Mouse (Mus musculus) liver, embryonic 14.5 days (tissue): ENCODE measurements around the gene Wnt16. TPM values are rescaled to one million over a fixed set of nuclear protein-coding genes. Genes with fewer than 3 reads are reported as not detected.

Source experiments
- ATAC-seq: fragments of 200-750 bp; cut with Nextera tagmentation; 2 replicates; pipeline ENCODE4 v1.8.0; 2017; ENCODE audit warnings: moderate number of reproducible peaks, mild to moderate bottlenecking, moderate library complexity; ENCODE audit not compliant: insufficient read depth
- DNase-seq, 3 experiments: peaks; one replicate each; pipeline ENCODE4 v3.0.0-alpha.2; 2012 to 2013; ENCODE audit warnings: low read depth in 3 of 3, low spot score in 3 of 3
- H3K27ac ChIP-seq: fragments of 300-500 bp; sonication (generic); 2 replicates; pipeline ENCODE4 v1.5.1; 2014; ENCODE audit warnings: moderate library complexity, mild to moderate bottlenecking, control low read depth, inconsistent platforms
- H3K27me3 ChIP-seq: fragments of 300-500 bp; sonication (generic); 2 replicates; pipeline ENCODE4 v1.6.1; 2014; ENCODE audit warnings: mild to moderate bottlenecking, low read length, moderate library complexity; ENCODE audit not compliant: control insufficient read depth, insufficient read depth
- H3K36me3 ChIP-seq: fragments of 300-500 bp; sonication (generic); replicated peaks from 2 replicates; pipeline ENCODE4 v1.6.1; 2014; ENCODE audit warnings: low read depth; ENCODE audit not compliant: control insufficient read depth, insufficient read depth
- H3K4me1 ChIP-seq, 2 experiments: fragments of 200-500 bp in 1 of 2; fragments of 300-500 bp in 1 of 2; sonication (generic) in 1 of 2; replicated peaks; 2 replicates each; pipeline ENCODE4 v1.6.1; 2012 to 2014; ENCODE audit warnings: antibody characterized with exemption in 1 of 2, inconsistent platforms in 1 of 2, low read length in 1 of 2; ENCODE audit not compliant: control insufficient read depth in 2 of 2, insufficient read depth in 2 of 2
- H3K4me2 ChIP-seq: fragments of 300-500 bp; sonication (generic); 2 replicates; pipeline ENCODE4 v1.6.1; 2014; ENCODE audit warnings: low read depth, mild to moderate bottlenecking, control low read depth, moderate library complexity
- H3K4me3 ChIP-seq, 2 experiments: fragments of 200-500 bp in 1 of 2; fragments of 300-500 bp in 1 of 2; sonication (generic) in 1 of 2; 2 replicates each; pipeline ENCODE4 v1.5.1; 2012 to 2014; ENCODE audit warnings: low read depth in 2 of 2, low read length in 2 of 2, mild to moderate bottlenecking in 2 of 2, control low read depth in 1 of 2, inconsistent platforms in 1 of 2, moderate library complexity in 1 of 2; ENCODE audit not compliant: insufficient read depth in 1 of 2
- H3K9ac ChIP-seq: fragments of 300-500 bp; sonication (generic); replicated peaks from 2 replicates; pipeline ENCODE4 v1.6.1; 2014; ENCODE audit warnings: mild to moderate bottlenecking, control low read depth, moderate library complexity
- H3K9me3 ChIP-seq: fragments of 300-500 bp; sonication (generic); 2 replicates; pipeline ENCODE4 v1.6.1; 2016; ENCODE audit warnings: low read length, mixed read lengths; ENCODE audit not compliant: control insufficient read depth
- CTCF ChIP-seq: IDR thresholded peaks from 2 replicates; pipeline ENCODE4 v1.5.1; 2016; ENCODE audit warnings: antibody characterized with exemption, low read depth, control low read depth
- EP300 ChIP-seq: IDR thresholded peaks from 2 replicates; pipeline ENCODE4 v1.6.1; 2016; ENCODE audit warnings: antibody characterized with exemption, low read depth
- WGBS: fragments of 180-500 bp; shearing (Covaris S2); extraction: QIAGEN DNeasy Blood & Tissue Kit; methylation state at CpG from one replicate; pipeline ENCODE4 v1.1.7; 2014; ENCODE audit not compliant: insufficient replicate concordance; 5-methylcytosine and 5-hydroxymethylcytosine counted together
- polyA plus RNA-seq, 2 experiments: library from polyadenylated mRNA; depleted of rRNA in 1 of 2; stranded (reverse) in 1 of 2; unstranded in 1 of 2; fragments of >200 nt; fragmentation: Nextera tagmentation in 1 of 2; extraction: Ambion mirVana in 1 of 2; gene quantifications; 2 replicates each; pipeline versions ENCODE4 v1.2.1 to v1.2.3; 2012 to 2014

The Wnt16 gene
- polyA plus RNA-seq, 2 experiments = 0.04 TPM; not detected in 1

DNA sequence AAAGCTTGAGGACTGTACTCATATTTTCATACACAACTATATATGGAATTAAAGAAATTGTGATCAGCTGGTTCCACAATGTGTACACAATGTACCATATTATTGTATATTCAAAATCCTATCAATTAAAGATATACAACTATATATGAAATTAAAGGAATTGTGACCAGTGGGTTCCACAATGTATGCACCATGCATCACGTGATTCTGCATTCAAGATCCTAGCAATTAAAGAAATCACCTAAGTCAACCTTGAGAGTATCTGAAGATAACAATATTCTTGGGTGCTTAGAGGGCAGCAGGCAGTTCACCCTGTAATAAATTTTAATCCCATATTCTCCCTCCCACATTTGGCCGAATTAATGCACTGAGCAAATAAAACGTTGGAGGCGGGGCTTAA is 22.0 kb upstream of the Wnt16 start:
- no peak for ATAC-seq
- WGBS = 55% methylated on average over 4 of the region's 4 CpGs

DNA sequence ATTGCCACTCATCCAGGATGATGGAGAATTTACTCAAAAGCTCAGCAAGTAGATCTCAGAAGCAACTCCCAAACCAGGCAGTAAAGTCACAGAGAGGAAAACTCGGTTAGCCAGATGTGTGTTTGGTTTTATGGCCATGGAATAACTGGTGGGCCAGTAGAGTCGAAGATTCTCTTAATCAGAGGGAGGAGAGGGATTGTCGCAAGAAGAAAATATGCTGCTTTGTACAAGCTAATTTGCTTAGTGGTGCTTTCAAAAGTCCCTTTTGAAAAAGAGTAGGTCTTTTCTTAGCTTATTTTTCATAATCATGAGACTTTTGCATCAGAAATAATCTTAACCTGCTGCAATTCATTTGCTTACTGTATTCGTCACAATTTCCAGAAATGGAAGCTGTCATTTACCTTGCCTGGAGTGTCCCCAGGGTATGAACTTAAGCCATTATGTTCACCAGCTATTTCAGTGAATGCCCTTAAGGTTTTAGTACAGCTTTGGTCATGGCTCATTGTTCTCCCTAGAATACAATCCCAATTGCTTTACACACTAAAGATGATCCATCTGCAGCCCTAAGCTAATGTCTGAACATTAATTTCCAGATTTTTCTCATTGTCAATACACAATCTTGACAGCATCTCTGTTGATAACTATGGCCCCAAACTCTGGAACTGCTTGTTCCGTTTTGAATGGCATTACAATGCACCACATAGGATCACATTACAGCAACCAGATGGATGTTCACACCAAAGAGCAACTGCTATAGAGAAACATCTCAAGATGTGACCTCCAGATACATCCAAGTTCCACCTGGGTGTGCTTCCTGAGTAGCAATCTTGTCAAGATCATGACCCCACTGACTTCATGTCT is 20.0 kb upstream of the Wnt16 start:
- H3K9me3 ChIP-seq = no peaks in the 10 kb centered on the region
- no peak for DNase-seq
- no peak overlapping the region for H3K4me2 ChIP-seq
- H3K9ac ChIP-seq = no peak overlapping the region
- no peaks in the 10 kb centered on the region for H3K4me1 ChIP-seq
- no peak for ATAC-seq
- H3K27ac ChIP-seq = no peak overlapping the region
- H3K36me3 ChIP-seq = no peaks in the 10 kb centered on the region
- 48% methylated on average over 5 of the region's 5 CpGs for WGBS
- H3K27me3 ChIP-seq = no peaks in the 10 kb centered on the region
- TF ChIP-seq CTCF = no peak
- TF ChIP-seq EP300 = no peak
- H3K4me3 ChIP-seq = no peak overlapping the region

More for the DNA sequence above, 22.0 kb upstream of the Wnt16 start:
- TF ChIP-seq CTCF (no peak), EP300 (no peak)
- no peaks in the 10 kb centered on the region for H3K4me1 ChIP-seq
- H3K4me2 ChIP-seq = no peak overlapping the region
- no peaks in the 10 kb centered on the region for H3K27me3 ChIP-seq
- no peaks in the 10 kb centered on the region for H3K36me3 ChIP-seq
- no peaks in the 10 kb centered on the region for H3K9me3 ChIP-seq
- H3K27ac ChIP-seq = no peak overlapping the region
- H3K9ac ChIP-seq = no peak overlapping the region
- DNase-seq = no peak
- H3K4me3 ChIP-seq = no peak overlapping the region

DNA sequence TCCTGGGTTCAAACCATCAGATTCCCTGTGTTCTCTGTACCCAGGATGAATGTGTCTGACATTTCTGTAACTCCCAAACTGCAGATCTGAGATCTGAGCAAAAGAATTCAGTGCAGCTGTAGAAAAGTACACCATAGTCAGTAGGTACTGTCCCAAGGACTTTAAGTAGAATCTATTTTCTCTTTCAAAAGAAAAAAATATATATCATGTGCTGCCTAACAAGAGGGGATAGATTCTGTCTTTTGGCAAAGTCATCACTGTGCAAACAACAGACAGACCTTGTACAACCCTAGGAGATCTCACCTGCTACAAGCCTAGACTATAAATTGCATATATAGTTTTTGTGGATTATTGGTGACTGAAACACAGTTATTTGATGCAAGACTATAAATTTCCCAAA is 19.4 kb upstream of the Wnt16 start:
- Histone ChIP-seq H3K9ac (no peak overlapping the region), H3K36me3 (no peaks in the 10 kb centered on the region), H3K4me1 (no peaks in the 10 kb centered on the region), H3K27ac (no peak overlapping the region), H3K4me2 (no peak overlapping the region), H3K27me3 (no peaks in the 10 kb centered on the region), H3K9me3 (no peaks in the 10 kb centered on the region), H3K4me3 (no peak overlapping the region)
- TF ChIP-seq CTCF = no peak
- DNase-seq = no peak
- ATAC-seq = no peak

DNA sequence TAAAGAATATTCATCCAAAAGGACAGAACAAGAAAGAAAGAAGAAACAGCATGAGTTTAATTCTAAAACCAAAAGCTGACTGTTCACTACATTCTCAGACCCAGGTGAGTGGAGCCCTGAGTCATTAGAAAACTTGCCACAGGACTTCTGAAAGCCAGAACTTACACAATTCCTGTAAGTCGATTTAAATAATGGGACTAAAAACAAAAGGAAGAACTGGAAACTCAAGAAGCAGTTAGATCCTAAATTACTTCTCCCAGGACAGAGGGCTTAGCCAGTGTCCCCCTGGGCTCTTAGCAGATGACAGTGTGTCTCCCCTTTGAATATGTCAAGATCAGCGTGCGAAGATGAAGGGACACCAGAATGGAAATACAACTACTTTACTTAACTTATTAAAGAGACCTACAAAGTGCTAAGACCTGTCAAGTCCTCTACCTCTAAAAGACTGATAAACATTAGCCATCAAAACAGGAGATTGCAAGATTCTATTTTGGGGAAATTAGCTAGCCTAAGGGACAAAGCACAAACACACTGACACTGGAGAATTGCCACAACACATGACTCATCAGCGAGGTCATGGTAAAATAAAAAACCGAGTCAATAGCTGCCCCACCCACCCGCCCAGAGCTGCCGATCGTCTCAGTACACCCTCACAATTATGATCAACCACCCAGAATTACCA is 18.0 kb upstream of the Wnt16 start:
- no peaks in the 10 kb centered on the region for H3K36me3 ChIP-seq
- no peak overlapping the region for H3K9ac ChIP-seq
- no peak overlapping the region for H3K4me2 ChIP-seq
- no peak overlapping the region for H3K27ac ChIP-seq
- DNase-seq = no peak
- H3K4me1 ChIP-seq = no peaks in the 10 kb centered on the region
- H3K9me3 ChIP-seq = no peaks in the 10 kb centered on the region
- TF ChIP-seq CTCF = no peak
- TF ChIP-seq EP300 = no peak
- H3K4me3 ChIP-seq = no peak overlapping the region
- 43% methylated on average over 8 of the region's 8 CpGs for WGBS
- ATAC-seq = no peak
- H3K27me3 ChIP-seq = no peaks in the 10 kb centered on the region

DNA sequence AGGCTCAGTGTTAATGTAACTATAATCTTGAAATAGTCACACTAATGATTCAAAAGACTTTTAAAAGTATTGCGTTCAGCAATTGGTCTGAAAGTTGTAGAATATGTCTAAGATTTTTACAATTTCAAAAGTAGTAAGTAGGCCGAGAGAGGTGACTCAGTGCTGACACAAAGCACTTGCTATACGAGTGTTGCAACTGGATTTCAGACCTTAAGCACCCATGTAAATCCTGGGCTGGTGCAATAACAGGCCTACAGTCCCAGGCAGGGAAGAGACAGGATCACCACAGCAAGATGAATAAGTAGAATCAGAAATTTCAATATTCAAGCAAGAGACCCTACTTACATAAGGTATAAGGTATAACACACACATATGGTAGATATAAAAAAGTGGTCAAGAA is 10.1 kb upstream of the Wnt16 start:
- Histone ChIP-seq H3K9me3 (no peaks in the 10 kb centered on the region), H3K36me3 (no peaks in the 10 kb centered on the region), H3K4me2 (no peak overlapping the region), H3K27ac (no peak overlapping the region), H3K27me3 (no peaks in the 10 kb centered on the region), H3K4me1 (no peaks in the 10 kb centered on the region), H3K4me3 (no peak overlapping the region), H3K9ac (no peak overlapping the region)
- 54% methylated on average over 3 of the region's 3 CpGs for WGBS
- ATAC-seq (no peak), DNase-seq (no peak)
- TF ChIP-seq EP300 (no peak), CTCF (no peak)
